Mouse (Mus musculus) E14TG2a.4 (cell line): ENCODE data around the gene B4galnt4.

ENCODE experiments used
- CTCF ChIP-seq: conservative IDR thresholded peaks from 2 replicates; pipeline ENCODE4 v1.5.1; 2014; ENCODE audit warnings: low read length
- NANOG ChIP-seq: IDR thresholded peaks from 2 replicates; pipeline ENCODE4 v1.6.1; 2014; ENCODE audit warnings: borderline replicate concordance, low read length, mixed read lengths
- POU5F1 ChIP-seq: IDR thresholded peaks from 2 replicates; pipeline ENCODE4 v1.6.1; 2014; ENCODE audit warnings: low read length, borderline replicate concordance

DNA sequence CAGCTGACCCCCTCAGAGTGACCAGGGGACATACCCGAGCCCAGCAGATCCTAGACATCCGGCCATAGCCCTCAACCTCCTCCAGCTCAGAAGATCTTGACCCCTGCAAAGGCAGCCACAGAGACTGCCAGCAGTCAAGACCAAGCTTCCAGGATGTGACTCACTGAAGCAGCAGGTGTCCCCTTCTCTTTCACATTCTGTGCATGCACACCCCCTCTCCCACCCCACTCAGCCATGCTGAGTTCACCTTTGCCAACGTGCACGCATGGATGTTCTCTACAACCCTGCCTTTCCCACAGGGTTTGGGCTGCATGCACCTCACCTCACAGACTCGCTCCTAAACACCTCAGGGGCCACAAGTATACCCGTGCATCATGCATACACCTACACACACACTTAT, 35.1 kb downstream of the B4galnt4 start:
- TF ChIP-seq CTCF (no peak), NANOG (no peak), POU5F1 (no peak)
